Mouse (Mus musculus): ENCODE data around the gene Swap70. TPM values are rescaled to one million over a fixed set of nuclear protein-coding genes. Genes with fewer than 3 reads are reported as not detected.

Swap70 gene
- 4.9 and 5.1 TPM in 2 replicates for polyA plus RNA-seq (2012; ENCODE audit: insufficient read depth, insufficient read length, missing spikeins)

GRCm38 (mm10) chr7:110221586-110222481 is at the start of gene Swap70:
Swap70 (plus strand) TSS chr7:110221711.
- peaks cover 5% of the 10 kb centered on the region; the same call in 1 of the 2 replicates for H3K4me1 ChIP-seq (ENCODE audit: control insufficient read depth, insufficient read depth, insufficient read length, low read length)
- peak within 1 kb of the TSS; percentile 85 for H3K27ac ChIP-seq (replicated peaks; ENCODE audit: low read depth, low read length)
- peak within 1 kb of the TSS; percentile 98 for H3K4me3 ChIP-seq (ENCODE audit: insufficient read depth, low read depth, low read length)

GRCm38 (mm10) chr7:110179208-110179607 is 42.3 kb upstream of the Swap70 start:
- no peaks in the 10 kb centered on the region for H3K4me1 ChIP-seq (ENCODE audit: control insufficient read depth, insufficient read depth, insufficient read length, low read length)
- no peak overlapping the region for H3K27ac ChIP-seq (replicated peaks; ENCODE audit: low read depth, low read length)
- H3K4me3 ChIP-seq (ENCODE audit: insufficient read depth, low read depth, low read length): no peak overlapping the region

GRCm38 (mm10) chr7:110180613-110181012 is 40.9 kb upstream of the Swap70 start:
- Histone ChIP-seq H3K27ac (replicated peaks; ENCODE audit: low read depth, low read length) (no peak overlapping the region), H3K4me1 (ENCODE audit: control insufficient read depth, insufficient read depth, insufficient read length, low read length) (no peaks in the 10 kb centered on the region), H3K4me3 (ENCODE audit: insufficient read depth, low read depth, low read length) (no peak overlapping the region)

- H3K4me3 ChIP-seq (ENCODE audit: insufficient read depth, low read depth, low read length): no peak overlapping the region
- H3K27ac ChIP-seq (replicated peaks; ENCODE audit: low read depth, low read length): no peak overlapping the region
- no peaks in the 10 kb centered on the region for H3K4me1 ChIP-seq (ENCODE audit: control insufficient read depth, insufficient read depth, insufficient read length, low read length)
Measured at GRCm38 (mm10) chr7:110181446-110181845, 40.1 kb upstream of the Swap70 start.

GRCm38 (mm10) chr7:110184608-110185007 is 36.9 kb upstream of the Swap70 start:
- Histone ChIP-seq H3K4me3 (ENCODE audit: insufficient read depth, low read depth, low read length) (no peak overlapping the region), H3K4me1 (ENCODE audit: control insufficient read depth, insufficient read depth, insufficient read length, low read length) (peaks cover 3% of the 10 kb centered on the region; the same call in 1 of the 2 replicates), H3K27ac (replicated peaks; ENCODE audit: low read depth, low read length) (no peak overlapping the region)

GRCm38 (mm10) chr7:110189951-110190350 is 31.6 kb upstream of the Swap70 start:
- H3K4me3 ChIP-seq (ENCODE audit: insufficient read depth, low read depth, low read length): no peak overlapping the region
- H3K27ac ChIP-seq (replicated peaks; ENCODE audit: low read depth, low read length): peak overlapping the region; percentile 98
- H3K4me1 ChIP-seq (ENCODE audit: control insufficient read depth, insufficient read depth, insufficient read length, low read length): peaks cover 3% of the 10 kb centered on the region; the same call in 1 of the 2 replicates

GRCm38 (mm10) chr7:110193186-110193585 is 28.3 kb upstream of the Swap70 start:
- H3K27ac ChIP-seq (replicated peaks; ENCODE audit: low read depth, low read length): no peak overlapping the region
- H3K4me3 ChIP-seq (ENCODE audit: insufficient read depth, low read depth, low read length): no peak overlapping the region

GRCm38 (mm10) chr7:110197176-110197575 is 24.3 kb upstream of the Swap70 start:
- Histone ChIP-seq H3K27ac (replicated peaks; ENCODE audit: low read depth, low read length) (no peak overlapping the region), H3K4me1 (ENCODE audit: control insufficient read depth, insufficient read depth, insufficient read length, low read length) (no peaks in the 10 kb centered on the region), H3K4me3 (ENCODE audit: insufficient read depth, low read depth, low read length) (no peak overlapping the region)

More at GRCm38 (mm10) chr7:110193186-110193585, 28.3 kb upstream of the Swap70 start:
- H3K4me1 ChIP-seq (ENCODE audit: control insufficient read depth, insufficient read depth, insufficient read length, low read length): peaks cover 3% of the 10 kb centered on the region; the same call in 1 of the 2 replicates

- H3K27ac ChIP-seq (replicated peaks; ENCODE audit: low read depth, low read length): no peak overlapping the region
- H3K4me3 ChIP-seq (ENCODE audit: insufficient read depth, low read depth, low read length): no peak overlapping the region
- H3K4me1 ChIP-seq (ENCODE audit: control insufficient read depth, insufficient read depth, insufficient read length, low read length): no peaks in the 10 kb centered on the region
Measured at GRCm38 (mm10) chr7:110201933-110202332, 19.6 kb upstream of the Swap70 start.

- Histone ChIP-seq H3K4me1 (ENCODE audit: control insufficient read depth, insufficient read depth, insufficient read length, low read length) (no peaks in the 10 kb centered on the region), H3K27ac (replicated peaks; ENCODE audit: low read depth, low read length) (no peak overlapping the region)
Measured at GRCm38 (mm10) chr7:110204208-110204607, 17.3 kb upstream of the Swap70 start.

GRCm38 (mm10) chr7:110208341-110208740 is 13.2 kb upstream of the Swap70 start:
- Histone ChIP-seq H3K4me1 (ENCODE audit: control insufficient read depth, insufficient read depth, insufficient read length, low read length) (no peaks in the 10 kb centered on the region), H3K27ac (replicated peaks; ENCODE audit: low read depth, low read length) (no peak overlapping the region), H3K4me3 (ENCODE audit: insufficient read depth, low read depth, low read length) (no peak overlapping the region)

More at GRCm38 (mm10) chr7:110204208-110204607, 17.3 kb upstream of the Swap70 start:
- no peak overlapping the region for H3K4me3 ChIP-seq (ENCODE audit: insufficient read depth, low read depth, low read length)

- Histone ChIP-seq H3K27ac (replicated peaks; ENCODE audit: low read depth, low read length) (no peak overlapping the region), H3K4me3 (ENCODE audit: insufficient read depth, low read depth, low read length) (no peak overlapping the region), H3K4me1 (ENCODE audit: control insufficient read depth, insufficient read depth, insufficient read length, low read length) (peaks cover 3% of the 10 kb centered on the region; the same call in 1 of the 2 replicates)
Measured at GRCm38 (mm10) chr7:110209422-110209821, 12.1 kb upstream of the Swap70 start.

GRCm38 (mm10) chr7:110211025-110211424 is 10.5 kb upstream of the Swap70 start:
- H3K4me1 ChIP-seq (ENCODE audit: control insufficient read depth, insufficient read depth, insufficient read length, low read length): peaks cover 3% of the 10 kb centered on the region; the same call in 1 of the 2 replicates
- H3K27ac ChIP-seq (replicated peaks; ENCODE audit: low read depth, low read length): no peak overlapping the region
- no peak overlapping the region for H3K4me3 ChIP-seq (ENCODE audit: insufficient read depth, low read depth, low read length)

- no peak overlapping the region for H3K4me3 ChIP-seq (ENCODE audit: insufficient read depth, low read depth, low read length)
- H3K4me1 ChIP-seq (ENCODE audit: control insufficient read depth, insufficient read depth, insufficient read length, low read length): peaks cover 3% of the 10 kb centered on the region; the same call in 1 of the 2 replicates
- H3K27ac ChIP-seq (replicated peaks; ENCODE audit: low read depth, low read length): no peak overlapping the region; the same call in 1 of the 2 replicates
Measured at GRCm38 (mm10) chr7:110214882-110215281, 6.6 kb upstream of the Swap70 start.

- Histone ChIP-seq H3K27ac (replicated peaks; ENCODE audit: low read depth, low read length) (peak overlapping the region; percentile 73), H3K4me3 (ENCODE audit: insufficient read depth, low read depth, low read length) (peak overlapping the region; percentile 98), H3K4me1 (ENCODE audit: control insufficient read depth, insufficient read depth, insufficient read length, low read length) (peaks cover 3% of the 10 kb centered on the region; the same call in 1 of the 2 replicates)
Measured at GRCm38 (mm10) chr7:110221051-110221585, 393 bp upstream of the Swap70 start.

All from brown adipose tissue, adult 24 weeks (tissue).